Mouse (Mus musculus) liver, embryonic 14.5 days (tissue): ENCODE measurements around the gene Gnpat. TPM values are rescaled to one million over a fixed set of nuclear protein-coding genes. Genes with fewer than 3 reads are reported as not detected.
A peak's percentile ranks its signal among the peaks of the same experiment; 100 is the strongest.

Experiments
- ATAC-seq: fragments of 200-750 bp; cut with Nextera tagmentation; 2 replicates; pipeline ENCODE4 v1.8.0; 2017; ENCODE audit warnings: moderate number of reproducible peaks, mild to moderate bottlenecking, moderate library complexity; ENCODE audit not compliant: insufficient read depth
- DNase-seq, 3 experiments: peaks; one replicate each; pipeline ENCODE4 v3.0.0-alpha.2; 2012 to 2013; ENCODE audit warnings: low read depth in 3 of 3, low spot score in 3 of 3
- H3K27ac ChIP-seq: fragments of 300-500 bp; sonication (generic); 2 replicates; pipeline ENCODE4 v1.5.1; 2014; ENCODE audit warnings: moderate library complexity, mild to moderate bottlenecking, control low read depth, inconsistent platforms
- H3K27me3 ChIP-seq: fragments of 300-500 bp; sonication (generic); 2 replicates; pipeline ENCODE4 v1.6.1; 2014; ENCODE audit warnings: mild to moderate bottlenecking, low read length, moderate library complexity; ENCODE audit not compliant: control insufficient read depth, insufficient read depth
- H3K36me3 ChIP-seq: fragments of 300-500 bp; sonication (generic); replicated peaks from 2 replicates; pipeline ENCODE4 v1.6.1; 2014; ENCODE audit warnings: low read depth; ENCODE audit not compliant: control insufficient read depth, insufficient read depth
- H3K4me1 ChIP-seq, 2 experiments: fragments of 200-500 bp in 1 of 2; fragments of 300-500 bp in 1 of 2; sonication (generic) in 1 of 2; replicated peaks; 2 replicates each; pipeline ENCODE4 v1.6.1; 2012 to 2014; ENCODE audit warnings: antibody characterized with exemption in 1 of 2, inconsistent platforms in 1 of 2, low read length in 1 of 2; ENCODE audit not compliant: control insufficient read depth in 2 of 2, insufficient read depth in 2 of 2
- H3K4me2 ChIP-seq: fragments of 300-500 bp; sonication (generic); 2 replicates; pipeline ENCODE4 v1.6.1; 2014; ENCODE audit warnings: low read depth, mild to moderate bottlenecking, control low read depth, moderate library complexity
- H3K4me3 ChIP-seq, 2 experiments: fragments of 200-500 bp in 1 of 2; fragments of 300-500 bp in 1 of 2; sonication (generic) in 1 of 2; 2 replicates each; pipeline ENCODE4 v1.5.1; 2012 to 2014; ENCODE audit warnings: low read depth in 2 of 2, low read length in 2 of 2, mild to moderate bottlenecking in 2 of 2, control low read depth in 1 of 2, inconsistent platforms in 1 of 2, moderate library complexity in 1 of 2; ENCODE audit not compliant: insufficient read depth in 1 of 2
- H3K9ac ChIP-seq: fragments of 300-500 bp; sonication (generic); replicated peaks from 2 replicates; pipeline ENCODE4 v1.6.1; 2014; ENCODE audit warnings: mild to moderate bottlenecking, control low read depth, moderate library complexity
- H3K9me3 ChIP-seq: fragments of 300-500 bp; sonication (generic); 2 replicates; pipeline ENCODE4 v1.6.1; 2016; ENCODE audit warnings: low read length, mixed read lengths; ENCODE audit not compliant: control insufficient read depth
- CTCF ChIP-seq: IDR thresholded peaks from 2 replicates; pipeline ENCODE4 v1.5.1; 2016; ENCODE audit warnings: antibody characterized with exemption, low read depth, control low read depth
- EP300 ChIP-seq: IDR thresholded peaks from 2 replicates; pipeline ENCODE4 v1.6.1; 2016; ENCODE audit warnings: antibody characterized with exemption, low read depth
- WGBS: fragments of 180-500 bp; shearing (Covaris S2); extraction: QIAGEN DNeasy Blood & Tissue Kit; methylation state at CpG from one replicate; pipeline ENCODE4 v1.1.7; 2014; ENCODE audit not compliant: insufficient replicate concordance; 5-methylcytosine and 5-hydroxymethylcytosine counted together
- polyA plus RNA-seq, 2 experiments: library from polyadenylated mRNA; depleted of rRNA in 1 of 2; stranded (reverse) in 1 of 2; unstranded in 1 of 2; fragments of >200 nt; fragmentation: Nextera tagmentation in 1 of 2; extraction: Ambion mirVana in 1 of 2; gene quantifications; 2 replicates each; pipeline versions ENCODE4 v1.2.1 to v1.2.3; 2012 to 2014

Gnpat gene
- polyA plus RNA-seq, 2 experiments = 35.7 to 39.0 TPM

DNA sequence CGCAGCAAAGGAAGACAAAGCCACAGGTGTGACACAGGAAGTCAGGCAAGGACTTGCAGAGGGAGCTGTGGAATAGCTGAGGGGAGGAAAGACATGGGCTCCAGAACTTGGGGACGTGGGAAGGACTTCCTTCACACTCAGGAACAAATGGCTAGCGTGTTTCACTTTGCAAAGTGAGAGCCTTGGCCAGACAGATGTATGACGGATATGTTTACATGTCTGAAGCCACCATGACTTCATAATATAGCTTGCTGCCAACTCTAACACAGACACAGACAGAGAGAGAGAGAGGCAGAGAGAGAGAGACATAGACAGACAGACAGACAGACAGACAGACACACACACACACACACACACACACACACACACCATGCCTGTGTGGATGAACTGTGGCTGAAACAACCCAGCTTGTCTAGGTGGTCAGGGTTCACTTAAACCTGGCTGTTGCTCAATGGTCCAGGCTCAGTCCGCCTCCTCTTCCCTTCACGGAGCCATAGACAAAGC is 43.2 kb upstream of the Gnpat start:
- TF ChIP-seq EP300 (no peak), CTCF (no peak)
- ATAC-seq = no peak
- Histone ChIP-seq H3K27me3 (no peaks in the 10 kb centered on the region), H3K36me3 (no peaks in the 10 kb centered on the region), H3K9ac (no peak overlapping the region), H3K9me3 (no peaks in the 10 kb centered on the region), H3K4me1 (0 out of 4 replicates have a peak, but pooled peaks cover 0 to 2% of the 10 kb centered on the region in 2 experiments), H3K27ac (no peak overlapping the region), H3K4me2 (peak overlapping the region; percentile 29; the same call in 1 of the 2 replicates), H3K4me3 (no peak overlapping the region)
- WGBS = 42% methylated on average over 6 of the region's 6 CpGs
- DNase-seq = no peak

DNA sequence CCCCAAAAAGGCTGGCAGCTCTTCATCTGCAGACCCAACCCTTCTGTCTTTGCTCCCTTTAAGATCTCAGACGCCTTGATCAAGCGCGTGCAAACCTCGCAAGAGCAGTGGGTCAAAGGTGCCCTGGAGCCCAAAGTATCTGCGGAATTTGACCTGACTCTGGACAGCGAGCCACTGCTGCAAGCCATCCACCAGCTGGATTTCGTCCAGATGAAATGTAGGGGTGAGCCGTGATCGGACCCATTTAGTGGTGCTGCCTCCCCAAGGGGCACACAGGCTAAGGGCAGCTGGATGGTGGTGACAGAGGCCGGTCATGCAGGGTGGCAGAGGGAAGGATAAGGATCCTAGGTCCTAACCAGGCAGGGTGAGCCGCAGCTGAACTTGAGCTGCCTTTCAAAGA is 42.7 kb upstream of the Gnpat start:
- WGBS = 56% methylated on average over 11 of the region's 11 CpGs

DNA sequence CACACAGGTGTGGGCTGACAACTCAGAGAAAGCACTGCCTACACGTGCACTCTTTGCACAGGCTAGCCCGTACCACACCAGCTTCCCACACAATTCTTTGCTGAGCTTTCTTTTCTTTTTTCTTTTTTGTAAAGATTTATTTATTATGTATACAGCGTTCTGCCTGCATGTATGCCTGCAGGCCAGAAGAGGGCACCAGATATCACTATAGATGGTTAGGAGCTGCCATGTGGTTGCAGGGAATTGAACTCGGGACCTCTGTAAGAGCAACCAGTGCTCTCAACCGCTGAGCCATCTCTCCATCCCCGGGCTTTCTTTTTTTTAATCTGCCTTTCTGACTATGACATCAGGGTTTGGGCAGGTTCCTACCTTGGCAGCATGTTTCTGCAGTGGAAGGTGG is 39.3 kb upstream of the Gnpat start:
- Histone ChIP-seq H3K4me1 (0 out of 4 replicates have a peak, but pooled peaks cover 0 to 2% of the 10 kb centered on the region in 2 experiments), H3K27ac (no peak overlapping the region), H3K4me3 (no peak overlapping the region), H3K4me2 (no peak overlapping the region), H3K9me3 (no peaks in the 10 kb centered on the region), H3K9ac (no peak overlapping the region), H3K27me3 (no peaks in the 10 kb centered on the region), H3K36me3 (no peaks in the 10 kb centered on the region)
- WGBS = 61% methylated on average over 6 of the region's 6 CpGs
- ATAC-seq = no peak
- DNase-seq = no peak
- TF ChIP-seq EP300 (no peak), CTCF (peak; percentile 39; the same call in 1 of the 2 replicates)

More for the DNA sequence above, 42.7 kb upstream of the Gnpat start:
- TF ChIP-seq EP300 (no peak), CTCF (no peak)
- no peak overlapping the region for H3K4me3 ChIP-seq
- no peaks in the 10 kb centered on the region for H3K27me3 ChIP-seq
- no peak for ATAC-seq
- H3K9ac ChIP-seq = no peak overlapping the region
- no peaks in the 10 kb centered on the region for H3K9me3 ChIP-seq
- 0 out of 4 replicates have a peak, but pooled peaks cover 0 to 2% of the 10 kb centered on the region in 2 experiments for H3K4me1 ChIP-seq
- no peak overlapping the region for H3K27ac ChIP-seq
- no peaks in the 10 kb centered on the region for H3K36me3 ChIP-seq
- DNase-seq = no peak
- H3K4me2 ChIP-seq = peak overlapping the region; percentile 29; the same call in 1 of the 2 replicates

DNA sequence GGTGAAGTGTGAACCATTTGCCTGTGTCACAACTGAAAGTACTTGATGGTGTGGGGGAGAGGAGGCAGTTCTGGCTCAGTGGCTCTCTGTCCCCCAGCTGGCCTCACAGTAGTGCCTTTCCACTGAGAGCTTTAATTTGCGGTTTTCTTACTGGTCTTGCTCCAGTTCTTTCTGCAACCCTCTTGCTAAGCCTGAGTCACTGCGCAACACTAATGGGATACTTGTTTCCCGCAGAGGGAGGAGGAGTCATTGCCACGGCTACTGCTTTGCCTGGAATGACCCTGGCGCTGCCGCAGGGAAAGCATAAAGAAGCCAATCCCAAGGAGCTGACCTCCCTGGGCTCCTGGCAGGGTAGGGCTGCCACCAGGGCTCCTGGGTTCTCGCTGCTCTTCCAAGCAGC is 36.2 kb upstream of the Gnpat start:
- no peak overlapping the region for H3K27ac ChIP-seq
- no peaks in the 10 kb centered on the region for H3K27me3 ChIP-seq
- WGBS = 32% methylated on average over 7 of the region's 7 CpGs
- ATAC-seq (no peak), DNase-seq (no peak)
- no peak overlapping the region for H3K4me2 ChIP-seq
- no peak for TF ChIP-seq EP300
- no peak for TF ChIP-seq CTCF
- no peak overlapping the region for H3K4me3 ChIP-seq
- no peaks in the 10 kb centered on the region for H3K36me3 ChIP-seq
- H3K4me1 ChIP-seq = no peaks in the 10 kb centered on the region
- no peaks in the 10 kb centered on the region for H3K9me3 ChIP-seq
- no peak overlapping the region for H3K9ac ChIP-seq

DNA sequence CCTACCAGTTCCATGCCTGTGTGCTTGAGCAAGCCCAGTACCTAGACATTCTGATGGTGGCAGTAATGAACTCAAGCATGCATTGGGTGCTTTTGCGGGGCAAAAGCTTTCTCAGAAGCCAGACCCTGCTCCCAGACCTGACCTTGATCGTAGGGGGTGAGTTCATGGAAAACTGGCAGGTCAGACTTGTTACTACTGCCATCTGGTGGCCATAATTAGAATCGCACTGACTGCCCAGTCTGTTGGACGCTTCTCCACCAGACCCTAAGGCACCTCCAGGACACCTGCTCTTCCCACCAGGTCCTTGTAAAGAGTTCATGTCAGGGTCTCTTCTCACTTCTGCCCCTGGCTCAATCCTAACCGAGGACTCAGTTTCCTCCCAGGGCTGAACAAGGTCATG is 35.4 kb upstream of the Gnpat start:
- ATAC-seq (no peak), DNase-seq (peak in 2 of 3 experiments; percentile 10 to 14)
- H3K36me3 ChIP-seq = no peaks in the 10 kb centered on the region
- no peak overlapping the region for H3K4me3 ChIP-seq
- H3K27me3 ChIP-seq = no peaks in the 10 kb centered on the region
- H3K27ac ChIP-seq = no peak overlapping the region
- no peaks in the 10 kb centered on the region for H3K4me1 ChIP-seq
- 2% methylated on average over 5 of the region's 5 CpGs for whole genome bisulfite sequencing
- no peak overlapping the region for H3K4me2 ChIP-seq
- peak; percentile 90 for TF ChIP-seq CTCF
- no peak for TF ChIP-seq EP300
- H3K9ac ChIP-seq = no peak overlapping the region
- no peaks in the 10 kb centered on the region for H3K9me3 ChIP-seq
